Mouse (Mus musculus) regulatory T cell (primary cell): Measurements from ENCODE around the gene Tnfrsf21.

Experiments
- in situ Hi-C: fragments of 300-600 bp; cut with MboI, MseI; formaldehyde crosslinking; loops from one replicate; pipeline ENCODE4 v1.15.1; 2025; ENCODE audit warnings: high pct_unique_total_duplicates

Gene Tnfrsf21

GRCm38 (mm10) chr17:43075937-43076336 lies 59.6 kb downstream of the Tnfrsf21 start:
- in situ Hi-C loops, result no loop called here

GRCm38 (mm10) chr17:43076801-43077493 lies 60.6 kb downstream of the Tnfrsf21 start:
- in situ Hi-C loops, result no loop called here

DNA sequence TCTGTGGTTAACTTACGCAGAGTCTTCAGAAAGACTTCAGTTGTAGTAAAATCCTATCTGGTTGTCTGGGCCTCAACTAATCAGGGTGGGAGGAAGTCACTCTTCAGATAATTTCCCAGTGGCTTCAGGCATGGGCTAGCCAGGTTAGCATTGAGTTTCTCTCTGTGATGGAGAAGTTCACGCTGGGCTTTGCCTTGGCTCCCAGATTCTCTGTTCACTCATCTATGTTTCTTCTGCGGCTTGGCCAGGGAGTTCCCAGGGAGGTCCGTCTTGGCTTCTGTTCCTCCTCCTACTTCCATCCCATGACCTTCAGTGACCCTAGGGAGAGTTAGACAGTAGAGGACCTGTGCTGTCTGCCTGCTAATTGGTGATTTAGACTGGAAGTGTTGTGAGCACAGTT lies 61.2 kb downstream of the Tnfrsf21 start:
- in situ Hi-C loops, result no loop called here

GRCm38 (mm10) chr17:43081225-43081624 lies 64.9 kb downstream of the Tnfrsf21 start:
- in situ Hi-C loops, result no loop called here

GRCm38 (mm10) chr17:43089496-43089895 lies 73.1 kb downstream of the Tnfrsf21 start:
- in situ Hi-C loops, result no loop called here

DNA sequence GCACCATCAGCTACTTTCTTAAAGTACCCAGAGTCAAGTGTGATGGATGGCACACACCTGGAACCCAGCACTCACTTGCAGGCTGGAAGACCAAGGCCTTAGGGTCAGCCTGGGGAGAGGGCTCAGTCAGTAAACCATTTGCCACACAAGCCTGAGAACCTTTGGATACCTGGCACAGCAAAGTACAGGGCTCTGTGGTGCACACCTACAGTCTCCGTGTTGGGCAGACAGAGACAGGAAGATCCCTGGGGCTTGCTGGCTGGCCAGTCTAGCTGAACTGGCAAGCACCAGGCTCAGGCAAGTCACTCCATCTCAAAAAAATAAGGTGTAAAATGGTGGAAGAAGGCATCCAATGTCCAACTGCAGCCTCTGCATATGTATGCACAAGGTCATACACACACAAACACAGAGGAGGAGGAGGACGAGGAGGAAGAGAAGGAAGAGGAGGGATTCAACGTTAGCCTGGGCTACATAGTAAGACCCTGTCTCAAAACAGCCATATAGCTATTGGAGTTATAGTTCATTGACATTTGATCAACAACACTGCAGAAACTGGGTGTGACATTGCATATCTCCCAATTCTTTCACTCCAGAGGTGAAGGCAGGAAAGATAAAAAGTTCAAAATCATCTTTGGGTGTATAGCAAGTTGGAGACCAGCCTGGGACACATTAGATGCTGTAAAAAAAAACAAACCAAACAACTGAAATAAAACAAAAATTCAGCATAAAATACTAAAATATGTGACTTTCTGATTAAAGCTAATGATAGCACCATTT lies 74.8 kb downstream of the Tnfrsf21 start:
- in situ Hi-C loops, result no loop called here

DNA sequence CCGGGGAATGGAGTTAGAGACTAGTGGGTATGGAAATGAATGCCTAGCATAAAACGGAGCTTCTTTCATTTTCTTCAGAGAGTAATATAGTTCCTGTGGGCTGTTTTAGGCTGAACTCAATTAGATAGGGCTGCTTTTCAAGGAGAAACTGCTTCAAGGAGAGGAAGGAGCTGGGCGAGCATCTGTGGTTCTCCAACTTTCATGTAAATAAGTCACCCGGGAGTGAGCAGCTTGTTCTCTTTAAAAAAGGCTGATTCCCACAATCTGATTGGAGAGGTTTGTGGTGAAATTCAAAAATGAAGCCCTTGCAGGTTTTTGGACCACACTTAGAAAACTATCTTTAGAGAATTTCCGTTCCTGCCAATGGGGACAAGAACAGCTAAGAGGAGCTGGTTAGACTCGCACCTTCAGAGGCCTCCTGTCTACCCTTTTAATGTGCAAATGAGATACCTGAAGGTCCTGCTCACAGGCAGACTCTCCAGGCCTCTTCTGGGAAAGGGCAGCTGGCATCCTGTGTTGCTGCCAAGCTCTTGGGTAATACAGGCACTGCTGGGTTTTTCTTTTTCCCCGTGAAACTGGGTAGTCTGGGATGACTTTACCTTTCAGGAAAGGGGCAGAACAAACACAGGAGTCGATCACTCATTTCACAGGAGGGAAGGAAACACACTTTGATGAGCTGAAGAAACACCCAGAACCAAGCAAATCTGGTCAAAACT lies 76.1 kb downstream of the Tnfrsf21 start:
- in situ Hi-C loops, result no loop called here

DNA sequence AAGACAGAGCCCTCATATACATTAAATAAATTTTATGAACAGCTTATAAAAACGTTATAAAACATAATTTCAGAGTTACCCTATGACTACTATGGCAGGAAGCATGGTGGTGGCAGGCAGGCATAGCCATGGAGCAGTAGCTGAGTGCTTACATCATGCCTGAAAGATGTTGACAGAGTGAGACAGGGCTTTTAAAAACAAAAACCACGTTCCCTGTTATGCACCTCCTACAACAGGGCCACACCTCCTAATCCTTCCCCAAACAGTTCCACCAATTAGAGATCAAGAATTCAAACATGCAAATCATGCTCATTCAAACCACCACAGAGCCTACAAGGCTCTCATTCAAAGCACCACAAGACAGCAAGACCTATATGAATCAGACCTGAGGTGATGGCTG lies 77.9 kb downstream of the Tnfrsf21 start:
- in situ Hi-C loops, result no loop called here

DNA sequence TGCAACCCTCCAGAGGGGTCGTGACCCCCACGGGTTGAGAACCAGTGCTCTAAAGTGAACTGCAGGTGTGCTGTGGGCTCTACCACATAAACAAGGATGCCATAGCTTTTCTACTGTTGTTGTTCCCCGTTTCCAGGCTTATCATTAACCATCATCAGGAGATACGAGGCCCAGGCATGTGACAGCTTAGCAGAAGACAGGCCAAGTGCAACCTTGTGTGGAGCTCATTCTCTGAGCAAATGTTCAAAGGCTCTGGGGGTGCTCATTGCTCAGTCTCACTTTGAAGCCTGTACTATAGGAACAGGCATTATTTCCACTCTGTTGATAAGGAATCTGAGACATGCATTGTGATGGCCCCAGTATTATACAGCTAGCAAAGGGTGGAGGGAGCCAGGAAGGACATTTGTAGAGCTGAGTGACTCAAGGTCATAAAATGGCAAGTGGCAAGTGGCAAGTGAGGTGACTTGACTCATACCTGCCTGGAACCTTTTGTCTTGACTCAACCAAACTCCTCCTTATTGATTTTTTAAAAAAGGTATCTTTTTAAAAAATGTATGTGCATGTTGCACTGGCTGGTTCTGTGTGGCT lies 80.8 kb downstream of the Tnfrsf21 start:
- in situ Hi-C loops, result no loop called here

DNA sequence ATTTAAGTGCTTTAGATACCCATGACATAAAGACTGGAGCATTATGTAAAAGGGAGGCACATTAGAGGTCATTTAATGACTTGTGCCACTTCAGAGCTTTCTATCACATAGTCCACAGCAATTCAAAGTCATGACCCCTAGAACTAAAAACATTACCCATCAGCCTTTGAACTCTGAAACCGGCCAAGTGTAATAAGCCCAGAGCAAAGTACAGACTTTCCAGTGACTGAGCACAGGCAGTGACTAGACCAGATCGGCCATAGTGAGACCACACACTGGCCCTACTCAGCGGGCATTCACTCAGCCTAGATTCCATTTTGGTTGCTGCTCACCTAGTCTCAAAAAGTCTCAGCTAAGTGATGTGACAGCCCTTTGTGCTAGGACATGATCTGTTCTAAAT lies 89.8 kb downstream of the Tnfrsf21 start:
- in situ Hi-C loops, result no loop called here

- in situ Hi-C loops, result no loop called here
Observed at GRCm38 (mm10) chr17:43107338-43107737, 91.0 kb downstream of the Tnfrsf21 start.

DNA sequence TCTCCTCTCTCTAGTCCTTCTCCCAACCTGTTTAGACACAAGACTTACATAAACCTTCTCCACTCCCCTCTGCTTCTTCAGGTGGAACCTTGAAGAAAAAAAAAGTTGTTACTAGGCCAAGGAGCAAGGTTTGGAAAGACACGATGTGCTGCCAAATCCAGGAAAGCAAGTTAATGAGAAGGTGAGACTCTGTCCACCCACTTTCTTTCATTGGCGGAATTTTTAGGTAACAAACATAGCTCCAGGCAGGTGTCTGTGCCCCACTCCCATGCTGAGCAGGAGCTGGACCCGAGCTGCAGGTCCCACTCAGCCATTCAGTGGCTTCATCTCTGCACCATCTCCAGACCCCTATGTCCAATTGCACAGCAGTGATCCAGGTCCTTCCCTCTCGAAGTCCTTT lies 93.1 kb downstream of the Tnfrsf21 start:
- in situ Hi-C loops, result no loop called here

- in situ Hi-C loops, result no loop called here
Observed at GRCm38 (mm10) chr17:43110168-43110885, 94.0 kb downstream of the Tnfrsf21 start.

- in situ Hi-C loops, result no loop called here
Observed at GRCm38 (mm10) chr17:43113391-43113984, 97.1 kb downstream of the Tnfrsf21 start.

- in situ Hi-C loops, result no loop called here
Observed at GRCm38 (mm10) chr17:43114086-43114581, 97.8 kb downstream of the Tnfrsf21 start.

- in situ Hi-C loops, result no loop called here
Observed at GRCm38 (mm10) chr17:43114926-43115325, 98.6 kb downstream of the Tnfrsf21 start.

GRCm38 (mm10) chr17:43116748-43117147 lies 100.4 kb downstream of the Tnfrsf21 start:
- in situ Hi-C loops, result no loop called here

GRCm38 (mm10) chr17:43119446-43119845 lies 103.1 kb downstream of the Tnfrsf21 start:
- in situ Hi-C loops, result no loop called here

- in situ Hi-C loops, result no loop called here
Observed at GRCm38 (mm10) chr17:43121096-43121495, 104.7 kb downstream of the Tnfrsf21 start.

GRCm38 (mm10) chr17:43128305-43128704 lies 112.0 kb downstream of the Tnfrsf21 start:
- in situ Hi-C loops, result no loop called here
